Mouse (Mus musculus) inflammation-experienced regulatory T-cells, adult 16 weeks (primary cell): ENCODE measurements around the gene Olfr1179. TPM values are rescaled to one million over a fixed set of nuclear protein-coding genes. Genes with fewer than 3 reads are reported as not detected.

ENCODE experiments used
- polyA plus RNA-seq: library from polyadenylated mRNA; unstranded; fragments of 100-300 nt; shearing (Covaris generic); gene quantifications from one replicate; pipeline ENCODE4 v1.2.1, GENCODE M21; 2017

The Olfr1179 gene
- polyA plus RNA-seq, result not detected

GRCm38 (mm10) chr2:88406353-88406752, at the start of gene Olfr1179:
Gene Olfr1179, minus strand, starts transcription at chr2:88406453.

GRCm38 (mm10) chr2:88454567-88454966, 48.3 kb upstream of the Olfr1179 start, which contains the start of gene Olfr1183:
Gene Olfr1183, plus strand, starts transcription at chr2:88454867.

GRCm38 (mm10) chr2:88449031-88449430, 42.8 kb upstream of the Olfr1179 start, which contains the start of gene Gm13757:
Gene Gm13757, minus strand, starts transcription at chr2:88449131.

GRCm38 (mm10) chr2:88426071-88426470, 19.8 kb upstream of the Olfr1179 start, which contains the start of gene Olfr1181:
Gene Olfr1181, minus strand, starts transcription at chr2:88426171.

GRCm38 (mm10) chr2:88419051-88419450, 12.8 kb upstream of the Olfr1179 start, which contains the start of gene Olfr1180:
Gene Olfr1180, minus strand, starts transcription at chr2:88419151.

GRCm38 (mm10) chr2:88386762-88387161, 19.5 kb downstream of the Olfr1179 start, which contains the start of gene Olfr1178:
Gene Olfr1178, plus strand, starts transcription at chr2:88387062.

Other genes starting within 250 kb of the Olfr1179 start
- not detected for gene Olfr1168, start 224.6 kb downstream of the Olfr1179 start, polyA plus RNA-seq
- gene Olfr1170, start 178.1 kb downstream of the Olfr1179 start, polyA plus RNA-seq, result not detected
- gene Olfr1173, start 126.6 kb downstream of the Olfr1179 start, polyA plus RNA-seq, result not detected
- gene Olfr1174-ps, start 91.3 kb downstream of the Olfr1179 start, polyA plus RNA-seq, result not detected
- gene Olfr1175-ps, start 79.2 kb downstream of the Olfr1179 start, polyA plus RNA-seq, result not detected
- not detected for gene Olfr1176, start 69.7 kb downstream of the Olfr1179 start, polyA plus RNA-seq
- not detected for gene Olfr1177-ps, start 60.0 kb downstream of the Olfr1179 start, polyA plus RNA-seq
- gene Olfr1178, start 19.4 kb downstream of the Olfr1179 start, polyA plus RNA-seq, result not detected
- not detected for gene Olfr1180, start 12.7 kb upstream of the Olfr1179 start, polyA plus RNA-seq
- 0.07 TPM for gene Olfr1181, start 19.7 kb upstream of the Olfr1179 start, polyA plus RNA-seq
- not detected for gene Gm13757, start 42.7 kb upstream of the Olfr1179 start, polyA plus RNA-seq
- gene Olfr1183, start 48.4 kb upstream of the Olfr1179 start, polyA plus RNA-seq, result not detected
- gene Olfr1184, start 77.1 kb upstream of the Olfr1179 start, polyA plus RNA-seq, result not detected
- gene Olfr1185-ps1, start 86.9 kb upstream of the Olfr1179 start, polyA plus RNA-seq, result not detected
- not detected for gene Olfr1186, start 112.1 kb upstream of the Olfr1179 start, polyA plus RNA-seq
- gene Olfr1188, start 150.5 kb upstream of the Olfr1179 start, polyA plus RNA-seq, result not detected
- gene Olfr1189, start 180.0 kb upstream of the Olfr1179 start, polyA plus RNA-seq, result not detected
- not detected for gene Olfr1191-ps1, start 234.1 kb upstream of the Olfr1179 start, polyA plus RNA-seq
- gene Olfr1192-ps1, start 242.1 kb upstream of the Olfr1179 start, polyA plus RNA-seq, result not detected